Mouse (Mus musculus) spleen, adult 2 months (tissue): Measurements from ENCODE around the gene Zmym6. TPM values are rescaled to one million over a fixed set of nuclear protein-coding genes. Genes with fewer than 3 reads are reported as not detected.

ENCODE experiments used
- DNase-seq, 2 experiments: peaks; one replicate each; pipeline versions ENCODE4 v3.0.0 to v3.0.0-alpha.2; 2012 to 2021; ENCODE audit warnings: low spot score in 2 of 2, low read depth in 1 of 2
- H3K27ac ChIP-seq: fragments of 200-500 bp; 2 replicates; pipeline ENCODE4 v1.5.1; 2012; ENCODE audit warnings: low read length, inconsistent platforms; ENCODE audit not compliant: insufficient read depth
- H3K27me3 ChIP-seq: fragments of 200-500 bp; 2 replicates; pipeline ENCODE4 v1.6.1; 2012; ENCODE audit warnings: mild to moderate bottlenecking, moderate library complexity, low read length, inconsistent platforms; ENCODE audit not compliant: control insufficient read depth, insufficient read depth
- H3K36me3 ChIP-seq: fragments of 200-500 bp; 2 replicates; pipeline ENCODE4 v1.6.1; 2012; ENCODE audit warnings: mild to moderate bottlenecking, low read length, inconsistent platforms; ENCODE audit not compliant: control insufficient read depth, insufficient read depth
- H3K4me1 ChIP-seq: fragments of 200-500 bp; 2 replicates; pipeline ENCODE4 v1.6.1; 2011; ENCODE audit warnings: inconsistent platforms; ENCODE audit not compliant: control insufficient read depth, insufficient read depth, insufficient read length
- H3K4me3 ChIP-seq: fragments of 200-500 bp; 2 replicates; pipeline ENCODE4 v1.5.1; 2011; ENCODE audit warnings: mild to moderate bottlenecking, inconsistent platforms; ENCODE audit not compliant: insufficient read depth, insufficient read length; ENCODE audit errors: extremely low read depth
- CTCF ChIP-seq: fragments of 200-500 bp; IDR thresholded peaks from 2 replicates; pipeline ENCODE4 v1.5.1; 2011; ENCODE audit warnings: mild to moderate bottlenecking, inconsistent platforms; ENCODE audit not compliant: insufficient read depth, insufficient read length, insufficient replicate concordance; ENCODE audit errors: extremely low read depth
- POLR2A ChIP-seq: fragments of 200-500 bp; IDR thresholded peaks from 2 replicates; pipeline ENCODE4 v1.6.1; 2011; ENCODE audit warnings: low read depth, low read length, inconsistent platforms
- WGBS: fragments of 180-500 bp; shearing (Covaris S2); methylation state at CpG from one replicate; pipeline ENCODE4 v1.1.7; 2018; 5-methylcytosine and 5-hydroxymethylcytosine counted together
- polyA plus RNA-seq: library from polyadenylated mRNA; depleted of rRNA; stranded (reverse); fragments of >200 nt; gene quantifications from 2 replicates; pipeline ENCODE4 v1.2.3, GENCODE M21; 2012; rRNA removed

Gene Zmym6
- 2.5 and 3.1 TPM in 2 replicates for polyA plus RNA-seq

- H3K36me3 ChIP-seq = no peaks in the 10 kb centered on the region
- peaks cover 3% of the 10 kb centered on the region; the same call in 1 of the 2 replicates for H3K4me1 ChIP-seq
- TF ChIP-seq POLR2A (peak; percentile 74), CTCF (no peak)
- under 1% methylated on average over 46 of the region's 46 CpGs for WGBS
- peak within 1 kb of the TSS; percentile 78 for H3K4me3 ChIP-seq
- H3K27me3 ChIP-seq = no peaks in the 10 kb centered on the region
- DNase-seq = peak; percentile 92 to 94
- H3K27ac ChIP-seq = peak within 1 kb of the TSS; percentile 78
Observed at GRCm38 (mm10) chr4:127076875-127077548, at the start of gene Zmym6. Gene Zmym6, plus strand, starts transcription at chr4:127077383.

GRCm38 (mm10) chr4:127037158-127037557 is 40.0 kb upstream of the Zmym6 start:
- no peak for TF ChIP-seq POLR2A
- no peak for TF ChIP-seq CTCF
- peaks cover 39% of the 10 kb centered on the region for H3K36me3 ChIP-seq
- H3K4me1 ChIP-seq = no peaks in the 10 kb centered on the region

GRCm38 (mm10) chr4:127037908-127038827 is 39.0 kb upstream of the Zmym6 start:
- Histone ChIP-seq H3K4me3 (no peak overlapping the region), H3K27me3 (no peaks in the 10 kb centered on the region), H3K36me3 (peaks cover 35% of the 10 kb centered on the region), H3K27ac (no peak overlapping the region), H3K4me1 (no peaks in the 10 kb centered on the region)
- TF ChIP-seq POLR2A (no peak), CTCF (no peak)
- no peak for DNase-seq
- WGBS = 85% methylated on average over 8 of the region's 8 CpGs

More at GRCm38 (mm10) chr4:127037158-127037557, 40.0 kb upstream of the Zmym6 start:
- no peak for DNase-seq
- WGBS = 77% methylated on average over 3 of the region's 3 CpGs
- no peaks in the 10 kb centered on the region for H3K27me3 ChIP-seq
- no peak overlapping the region for H3K27ac ChIP-seq
- H3K4me3 ChIP-seq = no peak overlapping the region

- no peak overlapping the region for H3K4me3 ChIP-seq
- no peak for DNase-seq
- WGBS = 91% methylated on average over 3 of the region's 3 CpGs
- H3K27me3 ChIP-seq = no peaks in the 10 kb centered on the region
- H3K27ac ChIP-seq = no peak overlapping the region
- H3K36me3 ChIP-seq = peaks cover 29% of the 10 kb centered on the region
- H3K4me1 ChIP-seq = no peaks in the 10 kb centered on the region
- TF ChIP-seq POLR2A = no peak
- no peak for TF ChIP-seq CTCF
Observed at GRCm38 (mm10) chr4:127038828-127039349, 38.3 kb upstream of the Zmym6 start.

GRCm38 (mm10) chr4:127039871-127040483 is 37.2 kb upstream of the Zmym6 start:
- Histone ChIP-seq H3K36me3 (peaks cover 24% of the 10 kb centered on the region), H3K27ac (no peak overlapping the region), H3K4me1 (no peaks in the 10 kb centered on the region), H3K4me3 (no peak overlapping the region), H3K27me3 (no peaks in the 10 kb centered on the region)
- DNase-seq = no peak
- TF ChIP-seq POLR2A = no peak
- TF ChIP-seq CTCF = no peak
- WGBS = 87% methylated on average over 3 of the region's 3 CpGs

- H3K4me3 ChIP-seq = no peak overlapping the region
- no peak for DNase-seq
- no peak for TF ChIP-seq POLR2A
- TF ChIP-seq CTCF = no peak
- H3K4me1 ChIP-seq = no peaks in the 10 kb centered on the region
- 76% methylated on average over 4 of the region's 4 CpGs for WGBS
- no peaks in the 10 kb centered on the region for H3K27me3 ChIP-seq
- H3K27ac ChIP-seq = no peak overlapping the region
- peaks cover 13% of the 10 kb centered on the region for H3K36me3 ChIP-seq
Observed at GRCm38 (mm10) chr4:127043540-127043939, 33.6 kb upstream of the Zmym6 start.
